Mouse (Mus musculus): ENCODE results near the gene Ggn.

DNA sequence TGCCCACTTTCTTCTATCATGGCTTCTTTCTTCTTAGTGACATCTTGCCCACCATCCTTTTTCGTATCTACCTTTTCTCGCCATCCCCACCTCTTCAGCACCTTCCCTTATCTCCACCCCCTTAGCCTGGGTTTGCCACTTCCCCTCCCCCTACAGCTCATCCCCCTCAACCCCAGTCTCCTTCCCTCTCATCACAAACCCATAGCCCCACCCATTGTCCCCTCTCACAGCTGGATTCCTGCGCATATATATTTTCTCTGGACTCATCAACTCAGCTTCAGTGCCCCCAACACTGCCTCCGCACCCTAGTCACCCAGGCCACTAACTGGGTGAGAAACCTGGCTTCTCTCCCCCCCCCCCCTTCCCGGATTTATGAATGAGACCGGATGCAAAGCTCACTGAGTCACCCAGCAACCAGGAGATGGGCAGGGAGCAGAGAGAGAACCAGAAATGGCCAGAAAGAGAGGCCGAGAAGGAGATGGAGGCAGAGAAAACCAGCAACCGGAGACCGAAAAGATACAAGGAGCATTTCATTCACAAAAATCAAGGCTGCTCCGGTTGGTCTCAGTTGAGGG is 1.8 kb upstream of the Ggn start:
- TF ChIP-seq CTCF (IDR thresholded peaks at IDR 0.05; ENCODE audit: low read depth, low read length) (no peak), TAL1 (conservative IDR thresholded peaks at IDR 0.05; ENCODE audit: low read depth, low read length) (no peak)

Data from G1E (cell line).